Mouse (Mus musculus): Measurements from ENCODE around the gene Lyl1. TPM values are rescaled to one million over a fixed set of nuclear protein-coding genes. Genes with fewer than 3 reads are reported as not detected.
A peak's percentile ranks its signal among the peaks of the same experiment; 100 is the strongest.

Gene Lyl1
- polyA plus RNA-seq, 1 experiment from 2014 or later, result 13.7 TPM

- Histone ChIP-seq H3K36me3 (ENCODE audit: control insufficient read depth, insufficient read depth, low read length) (peaks cover 50% of the 10 kb centered on the region), H3K27ac (replicated peaks in 1 of 2; ENCODE audit: control insufficient read depth in 1 of 2, insufficient read depth in 1 of 2, low read depth in 2 of 2, low read length in 2 of 2) (no peak overlapping the region), H3K27me3 (ENCODE audit: control insufficient read depth, insufficient read depth, low read length) (peaks cover 17% of the 10 kb centered on the region)
Measured at GRCm38 (mm10) chr8:84718959-84719690, 17.9 kb downstream of the Lyl1 start.

GRCm38 (mm10) chr8:84722530-84722849 is 21.2 kb downstream of the Lyl1 start:
- H3K4me3 ChIP-seq (ENCODE audit: control insufficient read depth in 1 of 2, insufficient read depth in 1 of 2, low read depth in 1 of 2, low read length in 2 of 2), result no peak overlapping the region
- H3K9me3 ChIP-seq (ENCODE audit: control insufficient read depth, low read length), result no peaks in the 10 kb centered on the region
- H3K4me1 ChIP-seq (ENCODE audit: control insufficient read depth in 2 of 2, insufficient read depth in 2 of 2, low read length in 2 of 2), result peaks cover 46 to 59% of the 10 kb centered on the region in 2 experiments
- H3K36me3 ChIP-seq (ENCODE audit: control insufficient read depth, insufficient read depth, low read length), result peaks cover 62% of the 10 kb centered on the region
- H3K9ac ChIP-seq (ENCODE audit: low read length), result peak overlapping the region; percentile 47; the same call in 1 of the 2 replicates
- peak overlapping the region; percentile 56 for H3K4me2 ChIP-seq (ENCODE audit: low read length)
- peak overlapping the region; percentile 90 to 96 for H3K27ac ChIP-seq (replicated peaks in 1 of 2; ENCODE audit: control insufficient read depth in 1 of 2, insufficient read depth in 1 of 2, low read depth in 2 of 2, low read length in 2 of 2)
- 65% methylated on average over 6 of the region's 6 CpGs for WGBS
- ATAC-seq (ENCODE audit: insufficient number of reproducible peaks, insufficient read depth, low FRiP score, low read depth), result no peak
- H3K27me3 ChIP-seq (ENCODE audit: control insufficient read depth, insufficient read depth, low read length), result 0 out of 2 replicates have a peak, but pooled peaks cover 2% of the 10 kb centered on the region

More at GRCm38 (mm10) chr8:84718959-84719690, 17.9 kb downstream of the Lyl1 start:
- Histone ChIP-seq H3K9ac (ENCODE audit: low read length) (0 out of 2 replicates have a peak overlapping the region, but pooled peaks have one; percentile 30), H3K4me2 (ENCODE audit: low read length) (no peak overlapping the region), H3K4me1 (ENCODE audit: control insufficient read depth in 2 of 2, insufficient read depth in 2 of 2, low read length in 2 of 2) (peaks cover 29 to 41% of the 10 kb centered on the region in 2 experiments), H3K9me3 (ENCODE audit: control insufficient read depth, low read length) (no peaks in the 10 kb centered on the region), H3K4me3 (ENCODE audit: control insufficient read depth in 1 of 2, insufficient read depth in 1 of 2, low read depth in 1 of 2, low read length in 2 of 2) (no peak overlapping the region)
- 68% methylated on average over 5 of the region's 5 CpGs for WGBS
- no peak for ATAC-seq (ENCODE audit: insufficient number of reproducible peaks, insufficient read depth, low FRiP score, low read depth)

GRCm38 (mm10) chr8:84722850-84723570 is 21.8 kb downstream of the Lyl1 start, which contains the start of gene G430095P16Rik:
TSS of gene G430095P16Rik (plus strand) at chr8:84723007.
- H3K4me1 ChIP-seq (ENCODE audit: control insufficient read depth in 2 of 2, insufficient read depth in 2 of 2, low read length in 2 of 2), result peaks cover 48 to 64% of the 10 kb centered on the region in 2 experiments
- peak within 1 kb of the TSS; percentile 90 to 96 for H3K27ac ChIP-seq (replicated peaks in 1 of 2; ENCODE audit: control insufficient read depth in 1 of 2, insufficient read depth in 1 of 2, low read depth in 2 of 2, low read length in 2 of 2)
- H3K27me3 ChIP-seq (ENCODE audit: control insufficient read depth, insufficient read depth, low read length), result no peaks in the 10 kb centered on the region
- H3K4me2 ChIP-seq (ENCODE audit: low read length), result peak within 1 kb of the TSS; percentile 56
- 6% methylated on average over 10 of the region's 10 CpGs for WGBS
- peaks cover 61% of the 10 kb centered on the region for H3K36me3 ChIP-seq (ENCODE audit: control insufficient read depth, insufficient read depth, low read length)
- peak within 1 kb of the TSS; percentile 47 for H3K9ac ChIP-seq (ENCODE audit: low read length)
- H3K9me3 ChIP-seq (ENCODE audit: control insufficient read depth, low read length), result no peaks in the 10 kb centered on the region
- peak; percentile 81 for ATAC-seq (ENCODE audit: insufficient number of reproducible peaks, insufficient read depth, low FRiP score, low read depth)
- H3K4me3 ChIP-seq (ENCODE audit: control insufficient read depth in 1 of 2, insufficient read depth in 1 of 2, low read depth in 1 of 2, low read length in 2 of 2), result peak within 1 kb of the TSS; percentile 10 to 12; a peak in 2 of 4 replicates

GRCm38 (mm10) chr8:84723571-84723900 is 22.3 kb downstream of the Lyl1 start:
- peak; percentile 2; the same call in 1 of the 2 replicates for ATAC-seq (ENCODE audit: insufficient number of reproducible peaks, insufficient read depth, low FRiP score, low read depth)
- peaks cover 61% of the 10 kb centered on the region for H3K36me3 ChIP-seq (ENCODE audit: control insufficient read depth, insufficient read depth, low read length)
- peak overlapping the region; percentile 10 to 12; a peak in 2 of 4 replicates for H3K4me3 ChIP-seq (ENCODE audit: control insufficient read depth in 1 of 2, insufficient read depth in 1 of 2, low read depth in 1 of 2, low read length in 2 of 2)
- peak overlapping the region; percentile 56 for H3K4me2 ChIP-seq (ENCODE audit: low read length)
- no peaks in the 10 kb centered on the region for H3K9me3 ChIP-seq (ENCODE audit: control insufficient read depth, low read length)
- H3K27ac ChIP-seq (replicated peaks in 1 of 2; ENCODE audit: control insufficient read depth in 1 of 2, insufficient read depth in 1 of 2, low read depth in 2 of 2, low read length in 2 of 2), result peak overlapping the region; percentile 90 to 96
- peak overlapping the region; percentile 47 for H3K9ac ChIP-seq (ENCODE audit: low read length)
- peaks cover 51 to 64% of the 10 kb centered on the region in 2 experiments for H3K4me1 ChIP-seq (ENCODE audit: control insufficient read depth in 2 of 2, insufficient read depth in 2 of 2, low read length in 2 of 2)
- no peaks in the 10 kb centered on the region for H3K27me3 ChIP-seq (ENCODE audit: control insufficient read depth, insufficient read depth, low read length)
- 37% methylated on average over 7 of the region's 7 CpGs for WGBS

GRCm38 (mm10) chr8:84724683-84725082 is 23.4 kb downstream of the Lyl1 start:
- Histone ChIP-seq H3K4me3 (ENCODE audit: control insufficient read depth in 1 of 2, insufficient read depth in 1 of 2, low read depth in 1 of 2, low read length in 2 of 2) (no peak overlapping the region), H3K36me3 (ENCODE audit: control insufficient read depth, insufficient read depth, low read length) (peaks cover 51% of the 10 kb centered on the region; the same call in 1 of the 2 replicates), H3K27me3 (ENCODE audit: control insufficient read depth, insufficient read depth, low read length) (no peaks in the 10 kb centered on the region), H3K4me1 (ENCODE audit: control insufficient read depth in 2 of 2, insufficient read depth in 2 of 2, low read length in 2 of 2) (peaks cover 55 to 64% of the 10 kb centered on the region in 2 experiments), H3K4me2 (ENCODE audit: low read length) (0 out of 2 replicates have a peak overlapping the region, but pooled peaks have one; percentile 56), H3K27ac (replicated peaks in 1 of 2; ENCODE audit: control insufficient read depth in 1 of 2, insufficient read depth in 1 of 2, low read depth in 2 of 2, low read length in 2 of 2) (peak overlapping the region in 1 of 2 experiments; percentile 90; a peak in 1 of 4 replicates), H3K9me3 (ENCODE audit: control insufficient read depth, low read length) (no peaks in the 10 kb centered on the region), H3K9ac (ENCODE audit: low read length) (peak overlapping the region; percentile 35; the same call in 1 of the 2 replicates)
- ATAC-seq (ENCODE audit: insufficient number of reproducible peaks, insufficient read depth, low FRiP score, low read depth), result no peak
- 45% methylated on average over 9 of the region's 9 CpGs for WGBS

GRCm38 (mm10) chr8:84725246-84725940 is 24.1 kb downstream of the Lyl1 start:
- no peak for ATAC-seq (ENCODE audit: insufficient number of reproducible peaks, insufficient read depth, low FRiP score, low read depth)
- H3K27me3 ChIP-seq (ENCODE audit: control insufficient read depth, insufficient read depth, low read length), result no peaks in the 10 kb centered on the region
- peak overlapping the region; percentile 26 for H3K4me2 ChIP-seq (ENCODE audit: low read length)

GRCm38 (mm10) chr8:84725941-84726259 is 24.6 kb downstream of the Lyl1 start:
- Histone ChIP-seq H3K9ac (ENCODE audit: low read length) (peak overlapping the region; percentile 35; the same call in 1 of the 2 replicates), H3K4me2 (ENCODE audit: low read length) (peak overlapping the region; percentile 26), H3K9me3 (ENCODE audit: control insufficient read depth, low read length) (no peaks in the 10 kb centered on the region), H3K4me3 (ENCODE audit: control insufficient read depth in 1 of 2, insufficient read depth in 1 of 2, low read depth in 1 of 2, low read length in 2 of 2) (no peak overlapping the region), H3K36me3 (ENCODE audit: control insufficient read depth, insufficient read depth, low read length) (peaks cover 39% of the 10 kb centered on the region; the same call in 1 of the 2 replicates), H3K27ac (replicated peaks in 1 of 2; ENCODE audit: control insufficient read depth in 1 of 2, insufficient read depth in 1 of 2, low read depth in 2 of 2, low read length in 2 of 2) (peak overlapping the region; percentile 76 to 90), H3K4me1 (ENCODE audit: control insufficient read depth in 2 of 2, insufficient read depth in 2 of 2, low read length in 2 of 2) (peaks cover 64 to 75% of the 10 kb centered on the region in 2 experiments), H3K27me3 (ENCODE audit: control insufficient read depth, insufficient read depth, low read length) (no peaks in the 10 kb centered on the region)
- WGBS, result 7% methylated on average over 3 of the region's 3 CpGs
- ATAC-seq (ENCODE audit: insufficient number of reproducible peaks, insufficient read depth, low FRiP score, low read depth), result no peak

More at GRCm38 (mm10) chr8:84725246-84725940, 24.1 kb downstream of the Lyl1 start:
- no peaks in the 10 kb centered on the region for H3K9me3 ChIP-seq (ENCODE audit: control insufficient read depth, low read length)
- 45% methylated on average over 10 of the region's 10 CpGs for WGBS
- peak overlapping the region; percentile 76 to 90 for H3K27ac ChIP-seq (replicated peaks in 1 of 2; ENCODE audit: control insufficient read depth in 1 of 2, insufficient read depth in 1 of 2, low read depth in 2 of 2, low read length in 2 of 2)
- peaks cover 44% of the 10 kb centered on the region; the same call in 1 of the 2 replicates for H3K36me3 ChIP-seq (ENCODE audit: control insufficient read depth, insufficient read depth, low read length)
- peak overlapping the region; percentile 35; the same call in 1 of the 2 replicates for H3K9ac ChIP-seq (ENCODE audit: low read length)
- H3K4me3 ChIP-seq (ENCODE audit: control insufficient read depth in 1 of 2, insufficient read depth in 1 of 2, low read depth in 1 of 2, low read length in 2 of 2), result no peak overlapping the region
- peaks cover 59 to 70% of the 10 kb centered on the region in 2 experiments for H3K4me1 ChIP-seq (ENCODE audit: control insufficient read depth in 2 of 2, insufficient read depth in 2 of 2, low read length in 2 of 2)

Data from heart, embryonic 14.5 days (tissue).